Mouse (Mus musculus) embryonic facial prominence, embryonic 10.5 days (tissue): Measurements from ENCODE around the gene Ryk. TPM values are rescaled to one million over a fixed set of nuclear protein-coding genes. Genes with fewer than 3 reads are reported as not detected.

Source experiments
- DNase-seq: peaks from one replicate; pipeline ENCODE4 v3.0.0-alpha.2; 2017; ENCODE audit warnings: low spot score
- H3K27ac ChIP-seq: fragments of 300-500 bp; sonication (generic); replicated peaks from 2 replicates; pipeline ENCODE4 v1.5.1; 2016; ENCODE audit warnings: mild to moderate bottlenecking
- H3K27me3 ChIP-seq: fragments of 300-500 bp; sonication (generic); replicated peaks from 2 replicates; pipeline ENCODE4 v1.6.1; 2016; ENCODE audit warnings: low read depth, mild to moderate bottlenecking; ENCODE audit not compliant: poor library complexity, severe bottlenecking
- H3K36me3 ChIP-seq: fragments of 300-500 bp; sonication (generic); replicated peaks from 2 replicates; pipeline ENCODE4 v1.6.1; 2016; ENCODE audit warnings: mild to moderate bottlenecking, moderate library complexity
- H3K4me1 ChIP-seq: fragments of 300-500 bp; sonication (generic); 2 replicates; pipeline ENCODE4 v1.6.1; 2016
- H3K4me3 ChIP-seq: fragments of 300-500 bp; sonication (generic); 2 replicates; pipeline ENCODE4 v1.5.1; 2016; ENCODE audit warnings: mild to moderate bottlenecking, moderate library complexity
- H3K9me3 ChIP-seq: fragments of 300-500 bp; sonication (generic); 2 replicates; pipeline ENCODE4 v1.6.1; 2016; ENCODE audit warnings: mild to moderate bottlenecking
- WGBS: fragments of 180-500 bp; shearing (Covaris S2); methylation state at CpG from one replicate; pipeline ENCODE4 v1.1.7; 2016; 5-methylcytosine and 5-hydroxymethylcytosine counted together
- polyA plus RNA-seq: library from polyadenylated mRNA; unstranded; fragments of >200 nt; fragmentation: Nextera tagmentation; extraction: Ambion mirVana; gene quantifications from 2 replicates; pipeline ENCODE4 v1.2.1, GENCODE M21; 2016

The Ryk gene
- 15.8 and 15.9 TPM in 2 replicates for polyA plus RNA-seq

GRCm38 (mm10) chr9:102834742-102835591, at the start of gene Ryk:
TSS of gene Ryk (plus strand) at chr9:102834917.
- H3K9me3 ChIP-seq = no peaks in the 10 kb centered on the region
- peaks cover 48% of the 10 kb centered on the region for H3K4me1 ChIP-seq
- H3K27me3 ChIP-seq = no peaks in the 10 kb centered on the region
- H3K27ac ChIP-seq = peak within 1 kb of the TSS; percentile 95
- peak within 1 kb of the TSS; percentile 99 for H3K4me3 ChIP-seq
- under 1% methylated on average over 119 of the region's 119 CpGs for WGBS
- H3K36me3 ChIP-seq = no peaks in the 10 kb centered on the region
- peak; percentile 87 for DNase-seq

GRCm38 (mm10) chr9:102789491-102789890, 45.2 kb upstream of the Ryk start:
- Histone ChIP-seq H3K9me3 (no peaks in the 10 kb centered on the region), H3K27ac (no peak overlapping the region), H3K27me3 (no peaks in the 10 kb centered on the region), H3K4me1 (peaks cover 3% of the 10 kb centered on the region; the same call in 1 of the 2 replicates), H3K36me3 (no peaks in the 10 kb centered on the region), H3K4me3 (no peak overlapping the region)
- DNase-seq = no peak
- WGBS = 78% methylated on average over 3 of the region's 3 CpGs

GRCm38 (mm10) chr9:102791845-102792244, 42.9 kb upstream of the Ryk start:
- Histone ChIP-seq H3K36me3 (no peaks in the 10 kb centered on the region), H3K27me3 (no peaks in the 10 kb centered on the region), H3K9me3 (no peaks in the 10 kb centered on the region), H3K4me1 (no peaks in the 10 kb centered on the region), H3K27ac (no peak overlapping the region), H3K4me3 (no peak overlapping the region)
- WGBS = 67% methylated on average over 9 of the region's 9 CpGs
- DNase-seq = no peak

GRCm38 (mm10) chr9:102792836-102793235, 41.9 kb upstream of the Ryk start:
- Histone ChIP-seq H3K27me3 (no peaks in the 10 kb centered on the region), H3K4me3 (no peak overlapping the region), H3K27ac (no peak overlapping the region), H3K4me1 (no peaks in the 10 kb centered on the region), H3K9me3 (no peaks in the 10 kb centered on the region), H3K36me3 (no peaks in the 10 kb centered on the region)
- no peak for DNase-seq
- 74% methylated on average over 15 of the region's 15 CpGs for WGBS

GRCm38 (mm10) chr9:102793286-102793809, 41.4 kb upstream of the Ryk start:
- H3K36me3 ChIP-seq = no peaks in the 10 kb centered on the region
- no peaks in the 10 kb centered on the region for H3K4me1 ChIP-seq
- H3K4me3 ChIP-seq = no peak overlapping the region
- H3K27ac ChIP-seq = no peak overlapping the region
- H3K27me3 ChIP-seq = no peaks in the 10 kb centered on the region
- no peak for DNase-seq
- WGBS = 72% methylated on average over 12 of the region's 12 CpGs
- H3K9me3 ChIP-seq = no peaks in the 10 kb centered on the region

GRCm38 (mm10) chr9:102798406-102798805, 36.3 kb upstream of the Ryk start:
- Histone ChIP-seq H3K4me1 (no peaks in the 10 kb centered on the region), H3K27me3 (no peaks in the 10 kb centered on the region)

GRCm38 (mm10) chr9:102806056-102806573, 28.6 kb upstream of the Ryk start:
- Histone ChIP-seq H3K27me3 (no peaks in the 10 kb centered on the region), H3K4me3 (no peak overlapping the region), H3K9me3 (no peaks in the 10 kb centered on the region), H3K36me3 (no peaks in the 10 kb centered on the region), H3K27ac (no peak overlapping the region), H3K4me1 (no peaks in the 10 kb centered on the region; the same call in 1 of the 2 replicates)
- no peak for DNase-seq
- WGBS = 84% methylated on average over 10 of the region's 10 CpGs

More at GRCm38 (mm10) chr9:102798406-102798805, 36.3 kb upstream of the Ryk start:
- H3K36me3 ChIP-seq = no peaks in the 10 kb centered on the region
- H3K4me3 ChIP-seq = no peak overlapping the region
- 88% methylated on average over 4 of the region's 4 CpGs for WGBS
- H3K9me3 ChIP-seq = no peaks in the 10 kb centered on the region
- no peak overlapping the region for H3K27ac ChIP-seq
- no peak for DNase-seq

- no peak for DNase-seq
- no peaks in the 10 kb centered on the region for H3K36me3 ChIP-seq
- no peak overlapping the region for H3K27ac ChIP-seq
- no peaks in the 10 kb centered on the region for H3K27me3 ChIP-seq
- no peaks in the 10 kb centered on the region for H3K9me3 ChIP-seq
- H3K4me3 ChIP-seq = no peak overlapping the region
- 86% methylated on average over 5 of the region's 5 CpGs for WGBS
- H3K4me1 ChIP-seq = no peaks in the 10 kb centered on the region; the same call in 1 of the 2 replicates
Measured at GRCm38 (mm10) chr9:102811192-102811591, 23.5 kb upstream of the Ryk start.

- Histone ChIP-seq H3K27me3 (no peaks in the 10 kb centered on the region), H3K4me1 (no peaks in the 10 kb centered on the region), H3K27ac (no peak overlapping the region), H3K9me3 (peaks cover 9% of the 10 kb centered on the region; the same call in 1 of the 2 replicates), H3K36me3 (no peaks in the 10 kb centered on the region), H3K4me3 (no peak overlapping the region)
- no peak for DNase-seq
Measured at GRCm38 (mm10) chr9:102818228-102818627, 16.5 kb upstream of the Ryk start.

- WGBS = 86% methylated on average over 7 of the region's 7 CpGs
Measured at GRCm38 (mm10) chr9:102828604-102829003, 6.1 kb upstream of the Ryk start.

GRCm38 (mm10) chr9:102831541-102831940, 3.2 kb upstream of the Ryk start:
- Histone ChIP-seq H3K36me3 (no peaks in the 10 kb centered on the region), H3K4me1 (peaks cover 22% of the 10 kb centered on the region), H3K27me3 (no peaks in the 10 kb centered on the region), H3K4me3 (no peak overlapping the region), H3K9me3 (no peaks in the 10 kb centered on the region), H3K27ac (no peak overlapping the region)
- 86% methylated on average over 4 of the region's 4 CpGs for WGBS
- no peak for DNase-seq

More at GRCm38 (mm10) chr9:102828604-102829003, 6.1 kb upstream of the Ryk start:
- no peaks in the 10 kb centered on the region for H3K9me3 ChIP-seq
- H3K27ac ChIP-seq = no peak overlapping the region
- no peak for DNase-seq
- H3K36me3 ChIP-seq = no peaks in the 10 kb centered on the region
- H3K27me3 ChIP-seq = no peaks in the 10 kb centered on the region
- H3K4me3 ChIP-seq = no peak overlapping the region
- peaks cover 6% of the 10 kb centered on the region; the same call in 1 of the 2 replicates for H3K4me1 ChIP-seq

GRCm38 (mm10) chr9:102834414-102834741, 339 bp upstream of the Ryk start:
- Histone ChIP-seq H3K4me1 (peaks cover 42% of the 10 kb centered on the region), H3K36me3 (no peaks in the 10 kb centered on the region), H3K27me3 (no peaks in the 10 kb centered on the region), H3K4me3 (peak overlapping the region; percentile 99), H3K9me3 (no peaks in the 10 kb centered on the region), H3K27ac (peak overlapping the region; percentile 95)
- no peak for DNase-seq
- WGBS = 19% methylated on average over 10 of the region's 10 CpGs

- Histone ChIP-seq H3K9me3 (no peaks in the 10 kb centered on the region), H3K27me3 (no peaks in the 10 kb centered on the region), H3K4me1 (peaks cover 61% of the 10 kb centered on the region), H3K27ac (no peak overlapping the region), H3K36me3 (no peaks in the 10 kb centered on the region), H3K4me3 (peak overlapping the region; percentile 99)
- WGBS = 51% methylated on average over 9 of the region's 9 CpGs
- DNase-seq = no peak
Measured at GRCm38 (mm10) chr9:102836279-102836678, 1.6 kb downstream of the Ryk start.
